Mouse (Mus musculus) right cerebral cortex, adult 2 months (tissue): ENCODE measurements at regions not wholly inside any gene's neighbourhood (a gene's known extent, or its start where the extent isn't known, plus 50 kb on each side); places are given as distances from the start of the nearest gene placed in this dataset.

Source experiments
- DNase-seq, 2 experiments: peaks; one replicate each; pipeline ENCODE4 v3.0.0; 2021 to 2022; ENCODE audit warnings: low spot score in 2 of 2

GRCm38 (mm10) chr6:51052451-51052921, 380.0 kb upstream of the Nfe2l3 start:
- no peak for DNase-seq

- peak; percentile 12 to 21 for DNase-seq
Observed at GRCm38 (mm10) chr6:51057229-51057628, 375.2 kb upstream of the Nfe2l3 start.

GRCm38 (mm10) chr6:51059923-51060847, 372.3 kb upstream of the Nfe2l3 start:
- DNase-seq, result no peak

GRCm38 (mm10) chr6:51060848-51061535, 371.5 kb upstream of the Nfe2l3 start:
- no peak for DNase-seq

- DNase-seq, result no peak
Observed at GRCm38 (mm10) chr6:51065156-51065555, 367.3 kb upstream of the Nfe2l3 start.

GRCm38 (mm10) chr6:51067332-51067731, 365.1 kb upstream of the Nfe2l3 start:
- no peak for DNase-seq

GRCm38 (mm10) chr6:51069945-51070344, 362.5 kb upstream of the Nfe2l3 start:
- DNase-seq, result no peak

GRCm38 (mm10) chr6:51071243-51071642, 361.2 kb upstream of the Nfe2l3 start:
- no peak for DNase-seq

GRCm38 (mm10) chr6:51075026-51075425, 357.4 kb upstream of the Nfe2l3 start:
- no peak for DNase-seq

- no peak for DNase-seq
Observed at GRCm38 (mm10) chr6:51076861-51077768, 355.4 kb upstream of the Nfe2l3 start.

- no peak for DNase-seq
Observed at GRCm38 (mm10) chr6:51077769-51078096, 354.7 kb upstream of the Nfe2l3 start.

GRCm38 (mm10) chr6:51078353-51078966, 354.0 kb upstream of the Nfe2l3 start:
- no peak for DNase-seq

GRCm38 (mm10) chr6:51078967-51079355, 353.5 kb upstream of the Nfe2l3 start:
- DNase-seq, result no peak

- DNase-seq, result no peak
Observed at GRCm38 (mm10) chr6:51081056-51081455, 351.4 kb upstream of the Nfe2l3 start.

- DNase-seq, result no peak
Observed at GRCm38 (mm10) chr6:51084656-51085055, 347.8 kb upstream of the Nfe2l3 start.

- no peak for DNase-seq
Observed at GRCm38 (mm10) chr6:51085547-51085946, 346.9 kb upstream of the Nfe2l3 start.

GRCm38 (mm10) chr6:51086347-51086746, 346.1 kb upstream of the Nfe2l3 start:
- DNase-seq, result no peak

- no peak for DNase-seq
Observed at GRCm38 (mm10) chr6:51087806-51088205, 344.7 kb upstream of the Nfe2l3 start.

GRCm38 (mm10) chr6:51088641-51089372, 343.7 kb upstream of the Nfe2l3 start:
- DNase-seq, result no peak

GRCm38 (mm10) chr6:51093196-51093595, 339.3 kb upstream of the Nfe2l3 start:
- DNase-seq, result no peak

GRCm38 (mm10) chr6:51094304-51094703, 338.2 kb upstream of the Nfe2l3 start:
- no peak for DNase-seq
